Mouse (Mus musculus): Measurements from ENCODE around the gene U2af1l4. TPM values are rescaled to one million over a fixed set of nuclear protein-coding genes. Genes with fewer than 3 reads are reported as not detected.

The U2af1l4 gene
- polyA plus RNA-seq, 1 experiment, result 73.9 TPM

DNA sequence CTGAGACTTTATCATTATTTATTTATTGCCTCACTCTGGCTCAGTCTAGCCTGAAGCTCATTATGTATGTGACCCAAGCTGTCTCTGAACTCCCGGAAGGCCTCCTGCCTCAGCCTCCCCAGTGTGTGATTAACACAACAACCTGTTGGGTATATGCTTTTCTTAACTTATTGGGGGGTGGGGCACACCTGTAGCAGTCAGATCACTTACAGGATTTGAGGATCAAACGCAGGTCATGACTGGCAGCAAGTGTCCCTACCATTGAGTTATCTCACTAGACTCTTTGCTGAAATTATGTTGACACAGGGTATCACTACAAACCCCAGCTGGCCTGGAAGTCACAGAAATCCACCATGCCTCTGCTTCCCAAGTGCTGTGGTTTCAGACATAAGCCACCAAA, 2.8 kb upstream of the U2af1l4 start:
- no peaks in the 10 kb centered on the region for H3K9me3 ChIP-seq (replicated peaks; ENCODE audit: control insufficient read depth, insufficient read depth, low read length, poor library complexity, severe bottlenecking)
- TF ChIP-seq EP300 (IDR thresholded peaks at IDR 0.05; ENCODE audit: insufficient read depth, low read depth, low read length), result no peak
- no peak for TF ChIP-seq CTCF (IDR thresholded peaks at IDR 0.05; ENCODE audit: low read depth, low read length)
- TF ChIP-seq POLR2A (IDR thresholded peaks at IDR 0.05; ENCODE audit: insufficient read depth, low read length), result no peak
- H3K27ac ChIP-seq (ENCODE audit: insufficient read depth, low read length), result no peak overlapping the region
- H3K27me3 ChIP-seq (ENCODE audit: control insufficient read depth, insufficient read depth, low read length, poor library complexity, severe bottlenecking), result no peaks in the 10 kb centered on the region
- H3K4me3 ChIP-seq (ENCODE audit: low read depth, low read length), result no peak overlapping the region
- peaks cover 3% of the 10 kb centered on the region for H3K4me1 ChIP-seq (ENCODE audit: control insufficient read depth, insufficient read depth, low read length)
- peaks cover 11% of the 10 kb centered on the region for H3K36me3 ChIP-seq (ENCODE audit: control insufficient read depth, insufficient read depth, low read length, poor library complexity, severe bottlenecking)
- peak overlapping the region; percentile 24; the same call in 1 of the 2 replicates for H3K9ac ChIP-seq (ENCODE audit: low read depth, poor library complexity, severe bottlenecking)

DNA sequence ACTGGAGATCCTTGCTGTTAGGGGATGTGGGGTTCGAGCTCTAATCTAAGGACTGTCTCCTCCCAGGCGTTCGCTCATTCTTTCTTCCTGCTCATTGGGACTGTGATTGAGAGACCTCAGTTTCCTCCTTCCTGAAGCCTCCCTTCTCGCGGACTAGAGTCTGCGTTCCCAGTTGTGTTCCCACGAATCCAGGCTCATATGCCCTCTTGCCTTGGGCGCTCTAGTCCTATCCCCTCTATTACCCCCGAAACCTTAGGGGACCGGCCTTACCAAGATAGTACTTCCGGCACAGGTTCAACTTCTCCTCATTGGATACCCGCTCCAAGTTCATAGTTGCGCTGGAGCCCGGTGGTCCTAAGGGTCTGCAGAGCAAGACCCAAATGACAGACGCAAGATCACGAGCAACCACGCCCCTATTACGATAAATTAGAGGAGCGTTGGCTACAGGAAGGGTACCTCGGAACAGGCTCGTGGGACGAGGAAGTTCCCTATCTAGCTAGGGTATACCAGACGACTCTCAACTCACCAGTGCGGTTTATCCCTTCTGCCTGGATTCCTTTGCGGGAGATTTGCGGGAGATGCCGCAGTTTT, 480 bp upstream of the U2af1l4 start:
- Histone ChIP-seq H3K27ac (ENCODE audit: insufficient read depth, low read length) (peak overlapping the region; percentile 25; the same call in 1 of the 2 replicates), H3K4me3 (ENCODE audit: low read depth, low read length) (peak overlapping the region; percentile 99)
- TF ChIP-seq POLR2A (IDR thresholded peaks at IDR 0.05; ENCODE audit: insufficient read depth, low read length), result no peak
- TF ChIP-seq EP300 (IDR thresholded peaks at IDR 0.05; ENCODE audit: insufficient read depth, low read depth, low read length), result no peak
- no peak for TF ChIP-seq CTCF (IDR thresholded peaks at IDR 0.05; ENCODE audit: low read depth, low read length)

DNA sequence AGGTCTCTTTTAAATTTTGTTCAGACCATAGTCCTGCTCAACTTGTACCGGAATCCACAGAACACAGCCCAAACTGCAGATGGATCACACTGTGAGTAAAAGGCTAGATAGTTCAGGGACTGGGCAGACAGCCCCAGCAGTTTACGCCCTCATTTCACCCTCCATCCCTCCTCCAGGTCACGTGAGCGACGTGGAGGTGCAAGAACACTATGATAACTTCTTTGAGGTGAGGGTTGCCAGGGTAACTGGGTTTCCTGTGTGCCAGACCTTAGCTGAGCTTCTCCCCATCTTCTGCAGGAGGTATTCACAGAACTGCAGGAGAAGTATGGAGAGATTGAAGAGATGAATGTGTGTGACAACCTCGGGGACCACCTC, 792 bp downstream of the U2af1l4 start:
- Histone ChIP-seq H3K36me3 (ENCODE audit: control insufficient read depth, insufficient read depth, low read length, poor library complexity, severe bottlenecking) (no peaks in the 10 kb centered on the region; the same call in 1 of the 2 replicates), H3K9me3 (replicated peaks; ENCODE audit: control insufficient read depth, insufficient read depth, low read length, poor library complexity, severe bottlenecking) (no peaks in the 10 kb centered on the region)

More for the DNA sequence above, 480 bp upstream of the U2af1l4 start:
- Histone ChIP-seq H3K4me1 (ENCODE audit: control insufficient read depth, insufficient read depth, low read length) (peaks cover 3% of the 10 kb centered on the region), H3K36me3 (ENCODE audit: control insufficient read depth, insufficient read depth, low read length, poor library complexity, severe bottlenecking) (no peaks in the 10 kb centered on the region; the same call in 1 of the 2 replicates), H3K9me3 (replicated peaks; ENCODE audit: control insufficient read depth, insufficient read depth, low read length, poor library complexity, severe bottlenecking) (no peaks in the 10 kb centered on the region), H3K27me3 (ENCODE audit: control insufficient read depth, insufficient read depth, low read length, poor library complexity, severe bottlenecking) (no peaks in the 10 kb centered on the region), H3K9ac (ENCODE audit: low read depth, poor library complexity, severe bottlenecking) (peak overlapping the region; percentile 89)

DNA sequence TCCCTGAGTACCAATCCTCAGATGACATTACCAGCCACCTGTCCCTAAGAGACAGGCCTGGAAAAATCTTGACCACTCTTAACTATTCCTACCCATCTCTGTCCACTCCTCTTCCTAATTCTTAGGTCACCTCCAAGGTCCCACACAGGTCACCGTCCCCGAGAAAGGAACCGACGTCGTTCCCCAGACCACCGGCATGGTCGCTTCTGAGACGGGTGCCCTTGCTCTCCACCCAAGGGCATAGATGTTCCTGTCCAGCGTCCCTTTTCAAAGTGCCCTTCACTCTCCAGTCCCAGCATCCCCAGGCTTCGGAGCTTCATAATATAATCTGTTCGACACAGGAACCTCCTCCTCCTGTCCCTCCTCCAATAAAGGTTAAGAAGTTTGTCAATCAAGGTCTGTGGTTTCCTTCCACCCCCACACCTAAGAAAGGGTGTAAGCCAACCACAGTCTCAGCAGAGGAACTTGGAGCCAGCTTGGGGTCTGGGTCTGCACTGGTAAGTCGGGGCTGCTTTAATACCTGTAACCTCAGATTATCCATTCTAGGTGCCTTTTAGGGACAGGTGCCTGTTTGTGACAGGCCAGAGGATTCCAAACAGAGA, 2.0 kb downstream of the U2af1l4 start, which contains the start of gene Igflr1:
Gene Igflr1, plus strand, starts transcription at position 458 of the 602 bp plus-strand sequence.
- no peak within 1 kb of the TSS for H3K27ac ChIP-seq (ENCODE audit: insufficient read depth, low read length)
- H3K4me1 ChIP-seq (ENCODE audit: control insufficient read depth, insufficient read depth, low read length), result no peaks in the 10 kb centered on the region
- TF ChIP-seq POLR2A (IDR thresholded peaks at IDR 0.05; ENCODE audit: insufficient read depth, low read length), result no peak
- no peak for TF ChIP-seq CTCF (IDR thresholded peaks at IDR 0.05; ENCODE audit: low read depth, low read length)
- TF ChIP-seq EP300 (IDR thresholded peaks at IDR 0.05; ENCODE audit: insufficient read depth, low read depth, low read length), result no peak
- H3K9ac ChIP-seq (ENCODE audit: low read depth, poor library complexity, severe bottlenecking), result no peak within 1 kb of the TSS
- H3K9me3 ChIP-seq (replicated peaks; ENCODE audit: control insufficient read depth, insufficient read depth, low read length, poor library complexity, severe bottlenecking), result no peaks in the 10 kb centered on the region
- H3K27me3 ChIP-seq (ENCODE audit: control insufficient read depth, insufficient read depth, low read length, poor library complexity, severe bottlenecking), result no peaks in the 10 kb centered on the region
- no peak within 1 kb of the TSS for H3K4me3 ChIP-seq (ENCODE audit: low read depth, low read length)
- H3K36me3 ChIP-seq (ENCODE audit: control insufficient read depth, insufficient read depth, low read length, poor library complexity, severe bottlenecking), result peaks cover 8% of the 10 kb centered on the region

More for the DNA sequence above, 792 bp downstream of the U2af1l4 start:
- H3K27me3 ChIP-seq (ENCODE audit: control insufficient read depth, insufficient read depth, low read length, poor library complexity, severe bottlenecking), result no peaks in the 10 kb centered on the region
- no peaks in the 10 kb centered on the region for H3K4me1 ChIP-seq (ENCODE audit: control insufficient read depth, insufficient read depth, low read length)
- H3K27ac ChIP-seq (ENCODE audit: insufficient read depth, low read length), result no peak overlapping the region
- peak overlapping the region; percentile 93 for H3K9ac ChIP-seq (ENCODE audit: low read depth, poor library complexity, severe bottlenecking)
- peak overlapping the region; percentile 47 for H3K4me3 ChIP-seq (ENCODE audit: low read depth, low read length)
- TF ChIP-seq CTCF (IDR thresholded peaks at IDR 0.05; ENCODE audit: low read depth, low read length), result no peak
- TF ChIP-seq POLR2A (IDR thresholded peaks at IDR 0.05; ENCODE audit: insufficient read depth, low read length), result no peak
- no peak for TF ChIP-seq EP300 (IDR thresholded peaks at IDR 0.05; ENCODE audit: insufficient read depth, low read depth, low read length)

- Histone ChIP-seq H3K27ac (ENCODE audit: insufficient read depth, low read length) (no peak overlapping the region), H3K36me3 (ENCODE audit: control insufficient read depth, insufficient read depth, low read length, poor library complexity, severe bottlenecking) (peaks cover 15% of the 10 kb centered on the region)
Measured at GRCm38 (mm10) chr7:30566033-30566432, 2.9 kb downstream of the U2af1l4 start.

GRCm38 (mm10) chr7:30567555-30567954, 4.5 kb downstream of the U2af1l4 start:
- Histone ChIP-seq H3K4me1 (ENCODE audit: control insufficient read depth, insufficient read depth, low read length) (no peaks in the 10 kb centered on the region), H3K27me3 (ENCODE audit: control insufficient read depth, insufficient read depth, low read length, poor library complexity, severe bottlenecking) (no peaks in the 10 kb centered on the region), H3K9ac (ENCODE audit: low read depth, poor library complexity, severe bottlenecking) (no peak overlapping the region), H3K9me3 (replicated peaks; ENCODE audit: control insufficient read depth, insufficient read depth, low read length, poor library complexity, severe bottlenecking) (no peaks in the 10 kb centered on the region), H3K27ac (ENCODE audit: insufficient read depth, low read length) (no peak overlapping the region), H3K36me3 (ENCODE audit: control insufficient read depth, insufficient read depth, low read length, poor library complexity, severe bottlenecking) (peaks cover 21% of the 10 kb centered on the region), H3K4me3 (ENCODE audit: low read depth, low read length) (no peak overlapping the region)
- TF ChIP-seq POLR2A (IDR thresholded peaks at IDR 0.05; ENCODE audit: insufficient read depth, low read length) (no peak), CTCF (IDR thresholded peaks at IDR 0.05; ENCODE audit: low read depth, low read length) (no peak), EP300 (IDR thresholded peaks at IDR 0.05; ENCODE audit: insufficient read depth, low read depth, low read length) (no peak)

More at GRCm38 (mm10) chr7:30566033-30566432, 2.9 kb downstream of the U2af1l4 start:
- Histone ChIP-seq H3K9me3 (replicated peaks; ENCODE audit: control insufficient read depth, insufficient read depth, low read length, poor library complexity, severe bottlenecking) (no peaks in the 10 kb centered on the region), H3K27me3 (ENCODE audit: control insufficient read depth, insufficient read depth, low read length, poor library complexity, severe bottlenecking) (no peaks in the 10 kb centered on the region), H3K4me3 (ENCODE audit: low read depth, low read length) (no peak overlapping the region), H3K4me1 (ENCODE audit: control insufficient read depth, insufficient read depth, low read length) (no peaks in the 10 kb centered on the region), H3K9ac (ENCODE audit: low read depth, poor library complexity, severe bottlenecking) (no peak overlapping the region)
- TF ChIP-seq EP300 (IDR thresholded peaks at IDR 0.05; ENCODE audit: insufficient read depth, low read depth, low read length) (no peak), POLR2A (IDR thresholded peaks at IDR 0.05; ENCODE audit: insufficient read depth, low read length) (no peak), CTCF (IDR thresholded peaks at IDR 0.05; ENCODE audit: low read depth, low read length) (no peak)

Data from ES-Bruce4 (cell line).